Mouse (Mus musculus): Measurements from ENCODE around the gene Gltpd2.
A peak's percentile ranks its signal among the peaks of the same experiment; 100 is the strongest.
"Not testable (repeated sequence)": the region's sequence is repeated elsewhere in the genome, so short reads cannot be mapped to it uniquely, and the experiment has no call there.

Gltpd2 gene

DNA sequence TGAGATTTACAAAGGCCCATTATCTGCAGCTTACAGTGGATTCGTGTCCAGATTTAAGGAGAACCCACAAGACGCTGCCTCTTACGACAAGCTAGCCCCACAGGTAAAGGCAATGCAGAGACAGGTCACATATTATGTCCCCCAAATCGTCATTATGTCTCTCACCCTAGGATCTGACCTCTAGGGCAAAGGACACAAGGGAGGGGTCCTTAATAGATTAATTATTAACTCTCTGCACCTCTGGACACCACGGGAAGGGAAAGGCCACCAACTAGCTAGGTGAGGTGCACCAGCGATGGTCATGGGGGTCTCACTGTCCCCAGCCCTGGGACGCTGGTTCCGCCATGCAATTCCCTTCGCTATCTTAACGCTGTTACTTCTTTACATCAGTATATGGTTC is at the start of gene Gltpd2:
TSS of gene Gltpd2 (plus strand) at position 274 of the 400 bp plus-strand sequence.
- no peak for ATAC-seq (ENCODE audit: insufficient number of reproducible peaks, low FRiP score, low TSS enrichment)

DNA sequence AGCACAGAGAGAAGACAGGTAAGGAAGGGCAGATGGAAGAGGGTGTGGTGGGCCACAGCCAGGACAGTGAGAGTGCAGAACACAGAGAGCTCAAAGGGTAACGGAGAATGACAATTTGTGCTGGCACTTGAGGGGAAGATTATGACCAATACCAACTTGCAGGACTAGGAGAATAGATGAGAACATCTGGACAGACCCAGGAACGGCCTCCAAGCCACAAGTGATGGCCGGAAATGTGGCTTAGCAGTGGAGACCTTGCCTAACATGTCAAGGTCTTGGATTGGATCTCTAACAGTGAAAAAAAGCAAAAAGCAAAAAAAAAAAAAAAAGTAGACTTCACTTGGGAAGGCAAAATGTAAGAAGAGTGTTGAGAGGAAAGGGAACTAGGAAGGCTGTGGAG is 49.2 kb upstream of the Gltpd2 start:
- ATAC-seq (ENCODE audit: insufficient number of reproducible peaks, low FRiP score, low TSS enrichment): no peak

DNA sequence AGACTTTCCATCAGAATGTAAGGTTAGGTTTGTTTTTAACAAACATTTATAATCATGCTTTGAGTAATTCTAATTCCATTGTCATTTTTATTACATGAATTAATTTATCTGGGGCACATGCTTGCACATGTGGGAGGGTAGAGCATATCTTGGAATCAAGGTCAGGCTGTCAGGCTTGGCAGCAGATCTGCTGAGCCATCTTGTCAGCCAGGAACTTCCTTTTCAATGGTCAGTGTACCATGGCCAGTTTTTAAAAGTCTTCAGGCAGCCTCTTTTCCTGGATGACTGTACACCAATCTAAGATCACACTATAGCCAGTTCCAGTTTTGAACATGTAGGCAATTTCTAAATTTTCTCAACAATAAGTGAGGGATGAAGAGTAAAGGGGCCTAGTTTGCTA is 46.3 kb upstream of the Gltpd2 start:
- no peak for ATAC-seq (ENCODE audit: insufficient number of reproducible peaks, low FRiP score, low TSS enrichment)

DNA sequence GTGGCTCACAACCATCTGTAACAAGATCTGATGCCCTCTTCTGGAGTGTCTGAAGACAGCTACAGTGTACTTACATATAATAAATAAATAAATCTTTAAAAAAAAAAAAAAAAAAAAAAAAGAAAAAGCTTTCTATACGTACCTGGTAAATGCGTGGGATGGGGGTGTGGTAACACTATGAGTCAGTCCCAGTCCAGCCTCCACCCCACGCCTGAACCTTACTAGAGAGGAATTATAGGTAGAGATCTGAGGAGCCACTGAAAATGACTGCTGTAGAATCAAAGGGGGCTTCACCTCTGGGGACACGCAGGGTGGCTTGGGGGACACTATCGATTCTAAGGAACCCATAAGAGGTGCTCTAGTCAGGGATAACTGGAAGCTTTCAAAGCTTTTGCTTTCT is 45.7 kb upstream of the Gltpd2 start:
- not testable (repeated sequence) for ATAC-seq (ENCODE audit: insufficient number of reproducible peaks, low FRiP score, low TSS enrichment)

DNA sequence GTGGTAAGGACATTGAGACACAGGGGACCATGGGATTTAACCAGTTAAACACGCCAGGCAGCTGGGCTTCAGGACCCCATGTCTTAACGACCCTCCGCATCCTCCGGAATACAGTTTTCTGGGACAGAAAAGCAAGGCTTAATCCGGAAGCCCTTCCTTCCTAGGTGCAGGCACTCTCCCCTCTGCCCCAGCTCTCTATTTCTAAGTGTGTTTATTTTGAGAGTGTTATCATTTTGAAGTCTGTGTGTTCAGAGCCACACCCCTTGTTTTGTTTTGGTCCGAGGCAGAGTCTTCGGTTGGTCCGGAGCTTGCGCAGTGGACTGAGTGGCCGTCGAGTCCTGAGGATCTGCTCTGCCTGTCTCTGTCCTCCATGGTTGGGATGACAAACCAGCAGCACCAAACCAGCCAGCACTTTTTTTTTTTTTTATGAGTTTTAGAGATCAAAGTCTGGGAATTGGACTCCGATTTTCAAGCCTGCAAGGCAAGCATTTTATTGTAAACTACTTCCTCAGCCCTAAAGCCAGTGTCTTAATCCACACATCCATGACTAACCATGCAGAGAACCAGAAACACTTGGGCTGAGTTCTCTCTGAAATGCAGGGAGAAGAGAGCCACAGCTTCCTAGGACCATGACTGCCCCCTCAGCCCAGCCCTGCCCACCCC is 44.0 kb upstream of the Gltpd2 start:
- ATAC-seq (ENCODE audit: insufficient number of reproducible peaks, low FRiP score, low TSS enrichment): no peak

DNA sequence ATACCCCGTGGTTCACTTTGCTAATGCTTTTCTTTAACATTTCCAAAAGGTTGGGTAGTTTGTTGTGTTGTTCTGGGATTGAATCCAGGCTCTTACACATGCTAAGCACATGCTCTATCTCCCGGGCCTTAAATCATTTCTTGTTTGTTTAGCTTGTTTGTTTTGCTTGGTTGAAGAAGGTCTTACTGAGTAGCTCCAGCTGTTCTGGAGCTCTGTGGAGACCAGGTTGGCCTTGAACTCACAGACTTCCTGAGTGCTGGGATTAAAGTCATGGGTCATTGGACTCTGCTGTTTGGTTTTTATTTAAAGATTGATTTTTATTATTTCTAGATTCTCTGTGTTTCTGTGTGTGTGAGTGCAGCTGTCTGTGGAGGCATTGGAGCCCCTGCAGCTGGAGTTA is 33.5 kb upstream of the Gltpd2 start:
- no peak for ATAC-seq (ENCODE audit: insufficient number of reproducible peaks, low FRiP score, low TSS enrichment)

DNA sequence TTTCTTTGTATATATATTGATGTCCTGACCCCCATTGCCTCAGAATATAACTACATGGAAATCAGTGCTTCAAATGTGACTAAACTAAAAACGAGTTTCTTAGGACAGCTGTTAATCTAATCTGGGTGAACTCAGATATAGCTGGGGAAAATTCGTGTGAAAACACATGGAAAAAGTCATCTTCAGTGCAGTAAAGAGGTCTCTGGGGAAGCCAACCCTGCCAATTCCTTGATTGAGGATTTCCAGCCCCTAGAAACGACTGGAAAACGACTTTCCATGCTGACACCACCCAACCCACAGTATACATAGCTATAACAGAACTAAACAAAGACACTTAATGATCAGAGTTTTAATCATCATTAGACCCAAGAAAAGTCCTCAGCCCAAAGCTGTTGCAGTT is 31.2 kb upstream of the Gltpd2 start:
- ATAC-seq (ENCODE audit: insufficient number of reproducible peaks, low FRiP score, low TSS enrichment): no peak

DNA sequence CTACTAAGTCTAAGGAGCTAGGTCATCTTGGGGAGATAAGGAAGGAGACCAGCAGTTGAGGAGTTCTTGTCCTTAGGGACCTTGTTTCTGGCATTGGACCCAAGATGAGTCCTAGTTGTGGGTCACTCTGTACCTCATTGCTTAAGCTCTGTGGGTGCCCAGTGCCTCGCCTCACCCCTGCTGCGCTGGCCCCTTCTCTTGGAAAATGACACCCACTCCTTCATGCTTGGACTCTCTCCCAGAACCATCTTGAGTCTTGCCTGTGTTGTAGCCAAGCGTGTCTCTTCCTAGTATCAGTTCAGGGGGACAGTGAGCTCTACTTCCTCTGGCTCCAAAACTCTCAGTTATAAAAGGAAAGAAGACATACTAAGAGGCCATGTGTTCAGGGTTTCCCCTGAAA is 29.9 kb upstream of the Gltpd2 start:
- ATAC-seq (ENCODE audit: insufficient number of reproducible peaks, low FRiP score, low TSS enrichment): no peak

DNA sequence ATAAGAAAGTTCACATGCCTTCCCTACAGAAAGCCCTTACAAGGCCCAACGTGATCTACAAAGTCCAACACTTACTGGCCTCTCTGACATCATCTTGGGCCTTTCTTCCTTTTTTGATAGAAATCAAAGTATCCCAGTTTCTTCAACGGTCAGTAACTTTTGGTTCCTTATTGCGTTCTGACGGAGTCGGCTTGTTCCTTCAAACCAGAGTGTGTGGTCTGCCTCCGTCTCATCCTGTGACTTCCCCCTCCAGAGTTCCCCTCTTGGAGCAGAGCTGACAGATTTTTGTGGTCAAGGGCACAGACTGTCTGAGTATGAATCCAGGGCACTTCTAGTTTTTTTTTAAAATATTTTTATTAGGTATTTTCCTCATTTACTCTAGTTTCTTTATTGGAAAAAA is 29.3 kb upstream of the Gltpd2 start:
- no peak for ATAC-seq (ENCODE audit: insufficient number of reproducible peaks, low FRiP score, low TSS enrichment)

DNA sequence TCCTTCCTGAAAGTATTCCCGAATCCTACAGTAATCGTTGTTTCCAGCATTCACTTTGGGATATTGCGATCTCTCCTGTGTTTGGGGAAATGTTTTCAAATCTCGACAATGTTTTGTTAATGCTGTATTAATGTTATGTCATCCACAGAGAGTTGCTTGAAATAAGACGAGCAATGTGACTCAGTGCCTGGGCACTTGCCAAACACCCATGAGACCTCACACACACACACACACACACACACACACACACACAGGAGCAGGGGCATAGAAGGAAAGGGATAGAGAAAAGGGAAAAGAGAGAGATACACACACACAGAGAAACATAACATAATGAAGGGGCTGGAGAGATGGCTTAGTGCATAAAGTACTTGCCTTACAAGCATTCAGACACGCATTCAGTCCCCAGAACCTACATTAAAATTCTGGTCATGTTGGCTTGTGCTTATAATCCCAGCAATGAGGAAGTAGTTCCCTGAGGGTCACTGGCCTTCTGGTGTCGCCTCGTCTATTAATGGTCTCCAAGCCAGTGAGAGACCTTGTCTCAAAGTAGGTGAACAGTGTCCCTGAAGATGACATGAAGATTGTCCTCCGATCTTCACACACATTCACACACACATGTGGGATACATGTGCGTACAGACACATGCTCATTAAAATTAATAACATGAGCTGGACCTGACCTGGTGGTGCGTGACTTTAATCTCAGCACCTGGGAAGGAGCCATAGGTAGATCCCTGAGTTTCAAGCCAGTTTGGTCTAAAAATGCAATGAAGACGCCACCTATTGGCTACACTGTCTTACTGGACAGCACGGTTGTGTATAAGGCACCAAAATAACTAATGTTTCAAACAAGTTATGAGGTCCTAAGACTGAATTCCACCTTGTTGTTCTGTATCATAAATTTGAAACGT is 19.2 kb upstream of the Gltpd2 start:
- ATAC-seq (ENCODE audit: insufficient number of reproducible peaks, low FRiP score, low TSS enrichment): no peak

DNA sequence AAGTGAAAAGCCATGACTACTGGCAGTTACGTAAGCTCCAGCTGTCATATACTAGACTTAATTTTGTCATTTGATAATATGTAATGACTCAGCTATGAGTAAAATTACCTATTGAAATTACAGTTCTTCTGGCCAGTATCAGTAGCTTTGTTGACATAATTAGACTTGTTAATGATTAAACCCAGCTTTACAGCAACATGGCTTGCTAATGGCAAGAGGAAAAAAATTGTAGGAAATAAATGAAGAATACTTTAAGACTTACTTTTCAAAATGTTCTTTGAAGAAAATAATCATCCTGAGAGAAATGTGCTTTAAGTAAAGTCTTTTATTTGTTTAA is 18.6 kb upstream of the Gltpd2 start:
- ATAC-seq (ENCODE audit: insufficient number of reproducible peaks, low FRiP score, low TSS enrichment): no peak

DNA sequence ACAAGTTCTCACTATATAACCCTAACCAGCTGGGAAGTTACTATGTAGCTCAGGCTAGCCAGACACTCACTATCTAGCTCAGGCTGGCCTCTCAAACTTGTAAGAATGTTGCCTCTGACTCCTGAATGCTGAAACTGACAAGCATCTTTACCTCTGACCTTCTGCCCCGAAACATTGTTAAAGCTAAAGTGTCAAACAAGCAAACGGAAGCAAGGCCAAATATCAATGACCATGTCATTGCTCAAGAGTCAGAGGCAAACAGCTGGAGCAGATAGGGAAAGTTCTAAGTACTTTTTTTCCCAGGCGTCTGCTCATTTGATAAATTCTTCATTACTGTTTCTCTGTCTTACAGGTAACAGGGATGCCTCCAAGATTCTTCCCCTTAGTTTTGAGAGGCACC is 17.0 kb upstream of the Gltpd2 start:
- no peak for ATAC-seq (ENCODE audit: insufficient number of reproducible peaks, low FRiP score, low TSS enrichment)

DNA sequence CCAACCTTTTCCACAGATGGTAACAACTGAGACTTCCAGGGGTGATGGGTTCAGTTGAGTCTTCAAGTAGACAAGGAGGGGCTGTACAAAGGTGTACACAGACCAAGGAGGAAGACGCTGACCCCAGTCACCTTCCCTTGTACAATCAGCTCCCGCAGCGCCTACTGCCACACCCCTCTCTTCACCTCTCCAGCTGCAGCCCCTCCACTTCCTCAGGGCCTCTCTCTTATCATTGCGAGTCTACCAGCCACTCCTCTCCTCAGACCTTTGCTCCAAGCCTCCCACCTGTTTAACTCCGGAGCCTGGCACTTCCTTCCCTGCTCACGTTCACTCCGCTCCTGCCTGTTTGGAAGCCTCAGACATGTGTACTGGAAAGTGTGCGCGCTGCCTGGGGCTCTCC is 14.0 kb upstream of the Gltpd2 start, which contains the start of gene Tm4sf5:
TSS of gene Tm4sf5 (plus strand) at position 275 of the 400 bp plus-strand sequence.
- no peak for ATAC-seq (ENCODE audit: insufficient number of reproducible peaks, low FRiP score, low TSS enrichment)

DNA sequence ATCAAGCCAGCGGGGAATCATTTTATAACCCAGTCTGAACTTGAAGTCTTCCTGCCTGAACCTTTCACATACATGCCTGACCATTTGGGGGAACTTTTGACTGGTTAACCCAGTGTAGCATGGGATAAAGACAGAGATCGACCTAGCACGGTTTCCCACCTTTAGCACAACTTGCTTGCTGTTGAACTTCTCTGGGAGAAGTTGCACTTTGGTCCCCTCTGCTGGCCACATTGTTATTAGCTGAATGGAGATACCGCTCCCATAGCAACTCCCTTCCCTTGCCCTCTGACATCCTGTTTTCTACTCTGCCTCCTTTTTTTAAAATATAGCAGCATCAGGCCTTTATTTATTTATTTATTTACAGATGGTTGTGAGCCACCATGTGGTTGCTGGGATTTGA is 12.6 kb upstream of the Gltpd2 start:
- no peak for ATAC-seq (ENCODE audit: insufficient number of reproducible peaks, low FRiP score, low TSS enrichment)

DNA sequence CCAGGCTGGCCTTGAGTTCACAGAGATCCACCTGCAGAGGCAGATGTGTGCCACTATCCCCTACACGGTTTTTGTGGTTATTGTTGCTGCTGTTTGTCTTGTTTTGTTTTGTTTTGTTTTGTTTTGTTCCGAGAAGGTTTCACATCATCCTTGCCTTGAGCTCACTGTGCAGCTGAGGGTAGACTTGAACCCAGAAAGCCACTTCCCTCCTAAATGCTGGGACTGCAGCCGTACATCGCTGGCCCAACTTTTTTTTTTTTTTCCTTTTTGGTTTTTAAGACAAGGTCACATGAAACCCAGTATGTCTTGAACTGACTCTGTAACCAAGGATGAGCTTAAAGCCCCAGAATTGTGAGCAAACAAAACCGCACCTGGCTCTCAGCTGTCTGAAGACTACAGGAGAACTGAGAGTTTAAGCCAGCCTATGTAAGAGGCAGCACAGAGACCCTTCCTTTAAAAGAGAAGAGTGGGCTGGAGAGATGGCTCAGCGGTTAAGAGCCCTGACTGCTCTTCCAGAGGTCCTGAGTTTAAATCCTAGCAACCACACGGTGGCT is 12.0 kb upstream of the Gltpd2 start:
- no peak for ATAC-seq (ENCODE audit: insufficient number of reproducible peaks, low FRiP score, low TSS enrichment)

DNA sequence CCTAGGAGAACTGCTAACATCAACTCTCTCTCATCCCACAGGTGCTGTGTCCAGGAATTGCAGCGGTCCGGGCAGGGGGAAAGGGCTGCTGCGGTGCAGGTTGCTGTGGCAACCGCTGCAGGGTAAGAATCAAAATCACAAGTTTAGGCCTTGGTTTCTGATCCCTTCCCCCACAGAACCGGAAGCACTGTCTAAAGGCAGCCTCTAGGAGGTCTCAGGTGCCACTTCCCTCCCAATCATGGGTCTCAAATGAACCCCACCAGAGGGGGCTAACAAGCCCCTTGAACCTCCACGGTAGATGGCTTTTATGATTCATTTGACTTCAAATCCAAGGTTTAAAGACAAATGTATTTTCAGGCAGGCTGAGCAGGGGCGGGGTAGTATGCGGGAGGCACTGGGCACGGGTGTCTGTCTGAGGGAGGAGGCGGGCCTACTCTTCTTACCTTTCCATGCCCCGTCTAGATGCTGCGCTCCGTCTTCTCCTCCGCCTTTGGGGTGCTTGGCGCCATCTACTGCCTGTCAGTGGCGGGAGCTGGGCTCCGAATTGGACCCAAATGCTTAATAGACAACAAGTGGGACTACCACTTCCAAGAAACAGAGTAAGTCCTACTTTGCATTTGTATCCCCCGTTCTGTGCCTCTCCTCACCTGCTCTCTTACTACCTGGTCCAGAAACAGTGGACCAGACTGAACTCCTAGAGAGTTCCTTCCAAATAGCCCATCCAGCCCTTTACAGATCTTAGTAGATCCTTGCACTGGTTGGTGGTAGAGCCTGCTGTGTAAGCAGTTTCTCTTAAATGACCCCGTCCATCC is 9.0 kb upstream of the Gltpd2 start:
- peak; percentile 61; the same call in 1 of the 2 replicates for ATAC-seq (ENCODE audit: insufficient number of reproducible peaks, low FRiP score, low TSS enrichment)

DNA sequence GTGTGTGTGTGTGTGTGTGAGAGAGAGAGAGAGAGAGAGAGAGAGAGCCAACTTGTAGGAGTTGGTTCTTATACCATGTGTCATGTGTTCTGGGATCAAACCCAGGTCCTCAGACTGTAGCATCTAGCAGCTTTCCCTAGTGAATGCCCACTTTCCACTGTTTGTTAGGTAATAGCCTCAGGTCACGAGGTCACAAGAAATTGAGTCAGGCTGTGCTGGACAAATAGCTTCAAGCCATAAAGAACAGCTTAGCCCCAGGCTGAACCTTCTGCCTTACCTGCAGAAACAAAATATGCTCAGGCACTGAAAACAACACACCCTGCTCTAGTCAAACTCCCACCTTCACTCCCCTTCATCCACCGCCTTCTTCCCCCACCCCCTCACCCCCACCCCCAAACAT is 7.8 kb upstream of the Gltpd2 start:
- no peak for ATAC-seq (ENCODE audit: insufficient number of reproducible peaks, low FRiP score, low TSS enrichment)

DNA sequence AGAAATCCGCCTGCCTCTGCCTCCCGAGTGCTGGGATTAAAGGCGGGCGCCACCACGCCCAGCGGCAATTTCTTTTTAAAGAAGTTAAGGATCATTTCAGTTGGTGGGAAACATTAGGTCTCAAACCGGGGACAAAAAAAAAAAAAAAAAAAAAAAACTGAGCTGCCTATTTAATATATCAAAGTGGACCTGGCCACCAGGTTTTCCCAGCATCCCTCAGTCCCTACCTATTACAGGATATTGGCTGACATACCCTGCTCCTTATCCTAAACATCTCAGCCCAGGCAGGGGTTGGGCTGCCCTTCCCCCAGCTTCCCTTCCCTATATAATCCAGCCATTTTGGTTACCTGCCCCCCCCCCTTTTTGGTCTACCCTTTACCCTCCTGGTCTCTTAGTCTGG is 7.2 kb upstream of the Gltpd2 start:
- ATAC-seq (ENCODE audit: insufficient number of reproducible peaks, low FRiP score, low TSS enrichment): no peak

DNA sequence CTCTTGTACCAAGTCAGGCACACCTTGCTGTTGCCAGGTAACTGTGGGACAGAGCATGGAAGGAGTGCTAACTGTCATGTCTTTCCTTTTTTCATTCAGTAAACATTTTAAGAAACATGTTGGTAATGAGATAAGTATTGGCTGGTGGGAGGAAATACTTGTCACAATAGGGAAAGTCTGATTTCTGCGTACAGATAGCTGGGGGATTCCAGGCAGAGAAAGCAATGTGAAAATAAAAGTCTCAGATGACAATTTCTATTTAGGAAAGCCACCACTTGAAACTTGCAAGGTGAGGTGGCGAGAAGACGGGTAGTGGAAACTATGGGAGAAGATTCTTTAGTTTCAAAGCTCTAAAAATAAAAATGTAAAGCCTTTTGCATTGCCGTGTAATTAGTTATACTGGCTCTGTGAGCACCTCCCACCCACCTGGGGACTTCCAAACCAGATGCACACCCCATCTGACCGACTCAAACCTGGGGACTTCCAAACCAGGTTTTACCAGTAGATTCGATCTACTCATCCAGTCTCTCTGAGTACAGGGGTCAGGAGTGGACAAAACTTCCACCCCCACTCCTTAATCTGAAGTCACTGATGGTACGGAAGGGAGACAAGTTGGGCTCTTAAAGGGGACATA is 6.2 kb upstream of the Gltpd2 start:
- ATAC-seq (ENCODE audit: insufficient number of reproducible peaks, low FRiP score, low TSS enrichment): no peak

DNA sequence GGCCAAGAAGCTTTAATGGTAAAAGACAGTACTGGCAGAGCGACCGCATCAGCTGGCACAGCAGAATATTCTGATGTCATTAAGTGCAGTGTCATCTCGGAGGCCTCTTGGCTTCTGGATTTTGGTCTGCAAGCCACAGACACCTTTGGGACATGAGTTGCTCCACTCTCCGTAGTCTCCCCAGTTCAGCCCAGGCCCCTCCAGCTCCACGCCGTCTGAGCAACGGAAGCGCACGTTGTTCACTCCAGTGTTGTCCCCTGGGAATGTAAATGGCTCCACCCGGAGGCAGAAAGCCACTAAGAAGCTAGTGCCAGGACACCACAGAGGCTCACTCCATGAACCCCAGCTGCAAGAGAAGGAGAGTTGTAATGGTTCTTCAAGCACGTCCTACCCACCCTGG is 5.5 kb upstream of the Gltpd2 start:
- ATAC-seq (ENCODE audit: insufficient number of reproducible peaks, low FRiP score, low TSS enrichment): no peak
